Mouse (Mus musculus): ENCODE data around the gene Rps8. TPM values are rescaled to one million over a fixed set of nuclear protein-coding genes. Genes with fewer than 3 reads are reported as not detected.
A peak's percentile ranks its signal among the peaks of the same experiment; 100 is the strongest.

Gene Rps8
- polyA plus RNA-seq, 1 experiment = 698 TPM

DNA sequence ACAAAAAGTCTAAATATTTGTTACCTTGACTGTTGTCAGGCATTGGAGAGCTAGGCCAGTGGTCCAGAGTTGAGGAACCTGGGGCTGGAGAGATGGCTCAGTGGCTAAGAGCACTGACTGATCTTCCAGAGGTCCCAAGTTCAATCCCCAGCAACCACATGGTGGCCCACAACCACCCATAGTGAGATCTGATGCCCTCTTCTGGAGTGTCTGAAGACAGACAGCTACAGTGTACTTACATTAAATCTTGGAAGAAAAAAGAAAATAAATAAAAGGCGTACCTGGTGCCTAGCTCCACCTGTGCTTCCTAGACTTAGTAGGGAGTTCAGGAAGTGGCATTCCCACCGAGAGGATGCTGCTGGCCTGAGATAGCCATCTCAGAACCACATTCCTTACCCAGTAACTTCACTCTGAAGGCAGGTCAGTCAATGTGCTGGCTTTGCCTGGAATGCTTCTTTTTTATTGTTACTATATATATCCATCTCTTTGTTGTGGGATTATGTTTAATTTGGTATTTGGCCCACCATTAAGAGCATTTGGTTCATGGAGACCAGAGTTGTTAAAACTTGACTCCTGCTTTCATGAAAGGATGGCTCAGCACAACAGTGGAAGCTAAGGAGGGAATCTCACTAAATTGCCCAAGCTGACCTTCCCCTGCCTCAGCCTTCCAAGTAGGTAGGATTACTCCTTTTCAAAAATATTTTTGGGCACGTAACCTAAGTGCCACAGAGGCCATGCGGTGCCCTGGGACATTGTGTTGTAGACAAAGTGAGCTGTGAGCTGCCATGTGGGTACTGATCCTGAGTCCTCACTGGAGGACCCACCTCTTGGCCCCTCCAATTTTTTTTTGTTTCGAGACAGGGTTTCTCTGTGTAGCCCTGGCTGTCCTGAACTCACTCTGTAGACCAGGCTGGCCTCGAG lies 6.5 kb downstream of the Rps8 start:
- DNase-seq = no peak
- Histone ChIP-seq H3K27ac (ENCODE audit: control insufficient read depth, insufficient read depth, low read length) (no peak overlapping the region), H3K4me1 (replicated peaks; ENCODE audit: control insufficient read depth, insufficient read depth, low read length) (no peaks in the 10 kb centered on the region; the same call in 1 of the 2 replicates), H3K27me3 (ENCODE audit: control insufficient read depth, insufficient read depth, low read length) (no peaks in the 10 kb centered on the region), H3K4me3 (ENCODE audit: control insufficient read depth, insufficient read depth, low read length) (no peak overlapping the region), H3K36me3 (ENCODE audit: control insufficient read depth, insufficient read depth, low read length) (peaks cover 41% of the 10 kb centered on the region)
- TF ChIP-seq CTCF (IDR thresholded peaks at IDR 0.05; ENCODE audit: borderline replicate concordance, control insufficient read depth, extremely low read depth, insufficient read depth, low read length, poor library complexity) (no peak), POLR2A (IDR thresholded peaks at IDR 0.05; ENCODE audit: control insufficient read depth, extremely low read depth, insufficient read depth, low read length, poor library complexity) (no peak)
- WGBS = 90% methylated on average over 6 of the region's 6 CpGs

DNA sequence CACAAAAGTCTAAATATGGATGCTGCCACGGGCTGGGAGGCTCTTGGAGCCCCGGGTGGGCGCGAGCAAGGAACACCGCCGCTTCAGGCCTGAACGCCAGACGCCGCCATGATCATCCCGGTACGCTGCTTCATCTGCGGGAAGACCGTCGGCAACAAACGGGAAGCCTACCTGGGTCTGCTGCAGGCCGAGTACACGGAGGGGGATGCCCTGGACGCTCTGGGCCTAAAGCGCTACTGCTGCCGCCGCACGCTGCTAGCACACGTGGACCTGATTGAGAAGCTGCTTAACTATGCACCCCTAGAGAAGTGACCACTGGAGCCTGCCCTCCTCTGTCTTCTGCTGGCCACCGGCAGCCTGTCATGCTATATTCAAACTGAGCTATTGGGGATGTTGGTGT lies 7.2 kb downstream of the Rps8 start:
- Histone ChIP-seq H3K4me1 (replicated peaks; ENCODE audit: control insufficient read depth, insufficient read depth, low read length) (no peaks in the 10 kb centered on the region), H3K36me3 (ENCODE audit: control insufficient read depth, insufficient read depth, low read length) (peaks cover 36% of the 10 kb centered on the region), H3K4me3 (ENCODE audit: control insufficient read depth, insufficient read depth, low read length) (no peak overlapping the region), H3K27me3 (ENCODE audit: control insufficient read depth, insufficient read depth, low read length) (no peaks in the 10 kb centered on the region), H3K27ac (ENCODE audit: control insufficient read depth, insufficient read depth, low read length) (no peak overlapping the region)
- TF ChIP-seq POLR2A (IDR thresholded peaks at IDR 0.05; ENCODE audit: control insufficient read depth, extremely low read depth, insufficient read depth, low read length, poor library complexity) (no peak), CTCF (IDR thresholded peaks at IDR 0.05; ENCODE audit: borderline replicate concordance, control insufficient read depth, extremely low read depth, insufficient read depth, low read length, poor library complexity) (no peak)
- 96% methylated on average over 24 of the region's 24 CpGs for WGBS
- no peak for DNase-seq

DNA sequence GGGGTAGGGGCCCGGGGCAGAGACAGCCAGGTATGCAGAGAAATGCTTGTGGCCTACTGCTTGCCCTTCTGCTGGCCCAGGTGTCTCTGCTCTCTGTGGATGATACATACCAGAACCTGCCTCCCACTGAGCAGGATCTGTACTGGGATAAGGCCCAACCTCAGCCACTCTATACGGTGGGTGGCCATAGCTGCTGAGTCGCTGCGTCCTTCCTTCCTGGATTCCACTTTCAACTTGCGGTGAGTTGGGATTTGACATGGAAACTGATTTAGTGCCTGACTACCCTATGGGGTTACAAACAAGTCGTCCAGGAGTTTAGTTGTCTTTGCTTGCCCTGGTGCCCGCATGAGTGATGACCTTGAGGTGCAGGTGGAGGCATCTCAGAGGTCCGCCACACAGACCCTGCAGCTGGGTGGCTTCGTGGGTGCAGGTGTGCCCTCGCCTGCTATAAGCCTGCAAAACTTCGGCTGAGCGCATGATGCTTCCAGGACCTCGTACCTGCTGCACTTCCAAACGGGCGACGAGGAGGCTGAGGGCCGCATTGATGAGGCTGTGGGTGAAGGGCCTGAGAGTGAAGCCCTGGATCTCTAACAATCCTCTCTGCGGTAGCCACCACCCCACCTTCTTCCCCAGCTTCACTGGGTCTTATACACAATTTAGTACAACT lies 7.9 kb downstream of the Rps8 start:
- peaks cover 30% of the 10 kb centered on the region for H3K36me3 ChIP-seq (ENCODE audit: control insufficient read depth, insufficient read depth, low read length)
- no peak overlapping the region for H3K27ac ChIP-seq (ENCODE audit: control insufficient read depth, insufficient read depth, low read length)
- no peak overlapping the region for H3K4me3 ChIP-seq (ENCODE audit: control insufficient read depth, insufficient read depth, low read length)
- 83% methylated on average over 18 of the region's 18 CpGs for WGBS
- TF ChIP-seq CTCF (IDR thresholded peaks at IDR 0.05; ENCODE audit: borderline replicate concordance, control insufficient read depth, extremely low read depth, insufficient read depth, low read length, poor library complexity) (no peak), POLR2A (IDR thresholded peaks at IDR 0.05; ENCODE audit: control insufficient read depth, extremely low read depth, insufficient read depth, low read length, poor library complexity) (no peak)
- no peak for DNase-seq
- no peaks in the 10 kb centered on the region for H3K4me1 ChIP-seq (replicated peaks; ENCODE audit: control insufficient read depth, insufficient read depth, low read length)
- H3K27me3 ChIP-seq (ENCODE audit: control insufficient read depth, insufficient read depth, low read length) = no peaks in the 10 kb centered on the region

DNA sequence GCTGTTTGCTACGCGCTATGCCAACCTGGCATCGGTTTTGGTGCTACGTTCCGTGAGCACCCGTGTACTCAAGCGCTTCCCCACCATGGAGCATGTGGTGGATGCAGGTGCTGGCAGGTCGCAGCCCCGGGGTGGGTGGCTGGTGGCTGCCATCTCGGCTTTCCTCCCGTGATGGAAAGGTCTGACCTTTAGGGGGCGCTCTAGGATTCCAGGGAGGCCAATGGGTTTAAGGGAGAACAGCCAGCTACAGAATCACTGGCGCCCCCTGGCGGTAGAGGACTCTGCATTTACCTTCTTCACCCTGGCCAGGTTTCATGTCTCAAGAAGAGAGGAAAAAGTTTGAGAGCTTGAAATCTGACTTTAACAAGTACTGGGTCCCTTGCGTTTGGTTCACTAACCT lies 9.9 kb downstream of the Rps8 start:
- peak; percentile 87 for DNase-seq
- WGBS = 49% methylated on average over 15 of the region's 15 CpGs
- Histone ChIP-seq H3K4me1 (replicated peaks; ENCODE audit: control insufficient read depth, insufficient read depth, low read length) (no peaks in the 10 kb centered on the region), H3K27ac (ENCODE audit: control insufficient read depth, insufficient read depth, low read length) (no peak overlapping the region), H3K27me3 (ENCODE audit: control insufficient read depth, insufficient read depth, low read length) (no peaks in the 10 kb centered on the region), H3K36me3 (ENCODE audit: control insufficient read depth, insufficient read depth, low read length) (peaks cover 12% of the 10 kb centered on the region), H3K4me3 (ENCODE audit: control insufficient read depth, insufficient read depth, low read length) (no peak overlapping the region)
- TF ChIP-seq POLR2A (IDR thresholded peaks at IDR 0.05; ENCODE audit: control insufficient read depth, extremely low read depth, insufficient read depth, low read length, poor library complexity) (no peak), CTCF (IDR thresholded peaks at IDR 0.05; ENCODE audit: borderline replicate concordance, control insufficient read depth, extremely low read depth, insufficient read depth, low read length, poor library complexity) (peak; percentile 88; the same call in 1 of the 2 replicates)

DNA sequence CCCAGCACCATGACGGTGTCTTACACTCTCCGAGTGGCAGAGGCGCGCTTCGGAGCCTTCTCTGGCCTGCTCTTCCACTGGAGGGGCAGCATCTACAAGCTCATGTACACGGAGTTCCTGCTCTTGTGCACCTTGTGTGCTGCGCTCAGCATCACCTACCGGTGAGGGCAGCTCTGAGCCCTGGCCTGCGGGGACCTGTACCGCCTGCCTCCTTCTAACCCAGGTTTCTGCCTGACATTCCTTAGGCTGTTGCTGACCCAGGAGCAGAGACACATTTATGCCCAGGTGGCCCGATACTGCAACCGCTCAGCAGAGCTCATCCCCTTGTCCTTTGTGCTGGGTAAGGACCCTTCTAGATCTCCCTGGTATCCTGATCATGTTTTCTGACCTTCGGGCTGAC lies 10.8 kb downstream of the Rps8 start:
- no peak for DNase-seq
- no peak overlapping the region for H3K27ac ChIP-seq (ENCODE audit: control insufficient read depth, insufficient read depth, low read length)
- peaks cover 3% of the 10 kb centered on the region for H3K36me3 ChIP-seq (ENCODE audit: control insufficient read depth, insufficient read depth, low read length)
- TF ChIP-seq CTCF (IDR thresholded peaks at IDR 0.05; ENCODE audit: borderline replicate concordance, control insufficient read depth, extremely low read depth, insufficient read depth, low read length, poor library complexity) = no peak
- no peak for TF ChIP-seq POLR2A (IDR thresholded peaks at IDR 0.05; ENCODE audit: control insufficient read depth, extremely low read depth, insufficient read depth, low read length, poor library complexity)
- 91% methylated on average over 13 of the region's 13 CpGs for WGBS
- no peaks in the 10 kb centered on the region for H3K27me3 ChIP-seq (ENCODE audit: control insufficient read depth, insufficient read depth, low read length)
- H3K4me1 ChIP-seq (replicated peaks; ENCODE audit: control insufficient read depth, insufficient read depth, low read length) = no peaks in the 10 kb centered on the region
- H3K4me3 ChIP-seq (ENCODE audit: control insufficient read depth, insufficient read depth, low read length) = no peak overlapping the region

DNA sequence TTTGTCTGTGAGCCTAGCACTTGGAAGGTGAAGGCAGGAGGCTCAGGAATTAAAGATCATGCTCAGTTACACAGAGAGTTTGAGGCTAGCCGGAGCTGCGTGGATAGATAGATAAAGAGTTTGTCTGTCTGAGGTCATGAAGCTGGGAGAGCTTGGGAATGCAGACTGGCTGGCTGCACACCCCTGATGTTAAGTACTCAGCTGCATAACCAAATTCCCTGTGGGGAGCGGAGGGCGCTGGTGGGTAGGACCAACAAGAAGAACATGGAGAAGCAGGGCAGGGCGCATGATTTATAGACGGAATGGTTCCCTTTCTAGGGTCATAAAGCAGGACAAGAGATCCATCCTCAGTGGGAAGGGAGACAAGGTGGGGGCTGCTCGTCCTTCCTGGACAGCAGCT lies 13.0 kb downstream of the Rps8 start:
- DNase-seq = no peak
- TF ChIP-seq POLR2A (IDR thresholded peaks at IDR 0.05; ENCODE audit: control insufficient read depth, extremely low read depth, insufficient read depth, low read length, poor library complexity) (no peak), CTCF (IDR thresholded peaks at IDR 0.05; ENCODE audit: borderline replicate concordance, control insufficient read depth, extremely low read depth, insufficient read depth, low read length, poor library complexity) (no peak)
- Histone ChIP-seq H3K4me1 (replicated peaks; ENCODE audit: control insufficient read depth, insufficient read depth, low read length) (peaks cover 3% of the 10 kb centered on the region), H3K27ac (ENCODE audit: control insufficient read depth, insufficient read depth, low read length) (no peak overlapping the region), H3K4me3 (ENCODE audit: control insufficient read depth, insufficient read depth, low read length) (no peak overlapping the region), H3K27me3 (ENCODE audit: control insufficient read depth, insufficient read depth, low read length) (no peaks in the 10 kb centered on the region), H3K36me3 (ENCODE audit: control insufficient read depth, insufficient read depth, low read length) (no peaks in the 10 kb centered on the region)
- WGBS = 91% methylated on average over 7 of the region's 7 CpGs

Data from thymus, adult 2 months (tissue).